Mouse (Mus musculus): ENCODE measurements at regions not wholly inside any gene's neighbourhood (a gene's known extent, or its start where the extent isn't known, plus 50 kb on each side); places are given as distances from the start of the nearest gene placed in this dataset.
A peak's percentile ranks its signal among the peaks of the same experiment; 100 is the strongest.

DNA sequence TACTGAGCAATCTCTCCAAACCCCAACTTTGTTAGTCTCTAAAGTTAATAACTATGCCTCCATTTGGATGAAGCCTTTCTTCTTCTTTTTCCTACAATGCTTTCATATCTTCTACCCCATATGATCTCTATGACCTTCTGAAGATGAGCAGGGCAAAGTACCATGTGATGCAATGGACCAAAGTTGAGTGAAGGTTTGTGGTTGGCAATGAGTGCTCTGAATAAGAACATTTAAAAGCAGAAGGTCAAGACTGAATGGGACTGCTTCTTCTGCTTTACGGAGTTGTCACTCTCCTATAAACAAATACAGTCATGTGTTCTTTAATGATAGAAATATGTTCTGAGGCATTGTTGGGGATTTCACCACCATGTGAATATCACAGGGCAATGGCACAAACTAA lies 65.0 kb upstream of the Marcks start:
- no peak for DNase-seq

GRCm38 (mm10) chr10:37194798-37195453 lies 56.2 kb upstream of the Marcks start:
- DNase-seq: no peak

DNA sequence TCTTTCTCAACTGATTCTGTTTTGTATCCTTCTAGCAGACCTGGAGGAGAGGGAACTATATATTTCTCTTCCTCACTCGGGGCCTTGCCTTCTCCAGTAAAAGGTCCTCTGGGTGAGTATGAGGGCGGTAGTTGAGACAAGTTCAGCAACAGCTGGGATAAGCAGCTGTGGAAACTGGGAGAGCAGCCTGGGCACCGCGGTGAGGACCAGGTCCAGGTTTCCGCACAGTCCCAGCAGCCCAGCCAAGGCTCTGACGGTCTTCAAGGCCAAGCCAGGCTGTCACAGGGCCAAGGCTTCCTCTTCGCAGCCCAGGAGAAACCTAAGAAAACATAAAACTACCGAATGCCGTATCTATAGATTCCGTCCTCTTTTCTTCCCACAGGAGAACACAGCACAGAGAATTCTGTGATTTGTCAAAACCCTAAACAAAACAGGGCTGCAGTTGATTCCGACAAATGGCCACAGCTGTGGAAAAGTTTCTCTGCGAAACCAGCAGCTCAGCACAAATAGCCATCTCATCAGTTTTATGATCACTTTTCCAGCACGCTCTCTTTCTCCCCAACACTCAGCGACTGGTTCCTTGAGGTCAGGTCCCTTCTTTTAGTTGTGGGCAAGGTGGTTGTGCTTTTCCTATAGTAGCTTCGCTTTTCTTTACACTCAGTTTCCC lies 55.5 kb upstream of the Marcks start:
- peak; percentile 47 for DNase-seq

- no peak for DNase-seq
Observed at GRCm38 (mm10) chr10:37192661-37193060, 53.9 kb upstream of the Marcks start.

GRCm38 (mm10) chr10:37190092-37190491 lies 51.4 kb upstream of the Marcks start:
- no peak for DNase-seq
